8 mouse cellular contexts compared by ENCODE assay signal in genomic region chr15:4026231-4026773, GRCm38 (mm10). TPM values are rescaled to one million over a fixed set of nuclear protein-coding genes. Genes with fewer than 3 reads are reported as not detected.
DNase-seq lines count a peak whose midpoint lies in the region; ATAC-seq and TF ChIP-seq lines count a peak whose summit lies in the region.

Oxct1 (plus strand) TSS chr15:4026383.

- H3K4me2 ChIP-seq in kidney, embryonic 14.5 days (replicated peaks; ENCODE audit: low read depth, low read length) = peak within 1 kb of the TSS; percentile 75
- peak within 1 kb of the TSS; percentile 63 for H3K4me2 ChIP-seq in limb, embryonic 15.5 days

- no peaks in the 10 kb centered on the region for H3K27me3 ChIP-seq in kidney, embryonic 14.5 days (ENCODE audit: control insufficient read depth, insufficient read depth, low read length)
- no peaks in the 10 kb centered on the region for H3K27me3 ChIP-seq in limb, embryonic 15.5 days
- H3K27me3 ChIP-seq in splenic B cell, adult 2 months (ENCODE audit: control insufficient read depth, insufficient read depth, low read length, poor library complexity, severe bottlenecking) = no peaks in the 10 kb centered on the region

- peak; percentile 81 to 82 for DNase-seq in B cell, adult 2 months
- peak; percentile 92 for DNase-seq in heart, adult 9 months (ENCODE audit: low spot score in 2 of 2)
- DNase-seq in monocyte, adult 2 months (ENCODE audit: low read depth in 1 of 2, low spot score in 2 of 2) = peak; percentile 55 to 75
- peak; percentile 84 for DNase-seq in splenic B cell, adult 2 months (ENCODE audit: low read depth, low spot score)

- 0 out of 2 replicates have a peak, but pooled peaks have one; percentile 68 for TF ChIP-seq POLR2A in bone marrow macrophage, adult 2 months (IDR thresholded peaks at IDR 0.05; ENCODE audit: borderline replicate concordance, low read depth, low read length)
- peak; percentile 49 for TF ChIP-seq POLR2A in embryonic fibroblast, embryonic 13.5 days (IDR thresholded peaks at IDR 0.05; ENCODE audit: low read depth, low read length)

- H3K9me3 ChIP-seq in kidney, embryonic 14.5 days (ENCODE audit: control insufficient read depth, low read length) = no peaks in the 10 kb centered on the region
- no peaks in the 10 kb centered on the region for H3K9me3 ChIP-seq in limb, embryonic 15.5 days

- peak; percentile 95 for ATAC-seq in kidney, embryonic 14.5 days (ENCODE audit: low FRiP score, low TSS enrichment)
- peak; percentile 94 for ATAC-seq in limb, embryonic 15.5 days (ENCODE audit: insufficient number of reproducible peaks, low FRiP score, low TSS enrichment, low read depth)

- no peaks in the 10 kb centered on the region for H3K36me3 ChIP-seq in kidney, embryonic 14.5 days (ENCODE audit: control insufficient read depth, insufficient read depth, low read length)
- H3K36me3 ChIP-seq in limb, embryonic 15.5 days = no peaks in the 10 kb centered on the region
- no peaks in the 10 kb centered on the region for H3K36me3 ChIP-seq in splenic B cell, adult 2 months (ENCODE audit: control insufficient read depth, insufficient read depth, low read length, poor library complexity, severe bottlenecking)

- H3K27ac ChIP-seq in bone marrow macrophage, adult 2 months (ENCODE audit: insufficient read depth, low read depth, low read length) = peak within 1 kb of the TSS; percentile 75
- H3K27ac ChIP-seq in embryonic fibroblast, embryonic 13.5 days (ENCODE audit: insufficient read depth, low read length) = peak within 1 kb of the TSS; percentile 78
- peak within 1 kb of the TSS; percentile 97 for H3K27ac ChIP-seq in kidney, embryonic 14.5 days (ENCODE audit: low read depth, low read length)
- peak within 1 kb of the TSS; percentile 99 for H3K27ac ChIP-seq in limb, embryonic 15.5 days

- WGBS in kidney, embryonic 14.5 days = under 1% methylated on average over 41 of the region's 45 CpGs
- under 1% methylated on average over 45 of the region's 45 CpGs for WGBS in limb, embryonic 15.5 days

- H3K4me3 ChIP-seq in bone marrow macrophage, adult 2 months (ENCODE audit: insufficient read depth, low read length) = peak within 1 kb of the TSS; percentile 81
- peak within 1 kb of the TSS; percentile 71 for H3K4me3 ChIP-seq in embryonic fibroblast, embryonic 13.5 days (ENCODE audit: insufficient read depth, low read length)
- peak within 1 kb of the TSS; percentile 85 for H3K4me3 ChIP-seq in kidney, embryonic 14.5 days (ENCODE audit: low read length)
- H3K4me3 ChIP-seq in limb, embryonic 15.5 days = peak within 1 kb of the TSS; percentile 86

- peaks cover 31% of the 10 kb centered on the region for H3K4me1 ChIP-seq in bone marrow macrophage, adult 2 months (ENCODE audit: control insufficient read depth, insufficient read depth, low read length)
- peaks cover 4% of the 10 kb centered on the region; the same call in 1 of the 2 replicates for H3K4me1 ChIP-seq in embryonic fibroblast, embryonic 13.5 days (ENCODE audit: control insufficient read depth, insufficient read depth, low read length)
- peaks cover 4% of the 10 kb centered on the region; the same call in 1 of the 2 replicates for H3K4me1 ChIP-seq in kidney, embryonic 14.5 days (ENCODE audit: control insufficient read depth, insufficient read depth, low read length)
- H3K4me1 ChIP-seq in limb, embryonic 15.5 days = peaks cover 21% of the 10 kb centered on the region

- peak within 1 kb of the TSS; percentile 85 for H3K9ac ChIP-seq in kidney, embryonic 14.5 days (ENCODE audit: low read depth, low read length)
- peak within 1 kb of the TSS; percentile 82 for H3K9ac ChIP-seq in limb, embryonic 15.5 days

- no peak for TF ChIP-seq CTCF in bone marrow macrophage, adult 2 months (IDR thresholded peaks at IDR 0.05; ENCODE audit: low read depth, low read length)
- peak; percentile 50; the same call in 1 of the 2 replicates for TF ChIP-seq CTCF in embryonic fibroblast, embryonic 13.5 days (IDR thresholded peaks at IDR 0.05; ENCODE audit: borderline replicate concordance, insufficient read depth, low read length)

RNA-seq across cellular contexts. Expression of gene Oxct1, which starts in this region (rescaled TPM):
- 109 and 112 TPM in 2 replicates for polyA plus RNA-seq in bone marrow macrophage, adult 2 months (2012; ENCODE audit: insufficient read depth, insufficient read length, missing spikeins)
- polyA plus RNA-seq in embryonic fibroblast, embryonic 13.5 days (2011; ENCODE audit: insufficient read length, low read depth, missing spikeins) = 158 and 206 TPM in 2 replicates
- polyA plus RNA-seq in kidney, embryonic 14.5 days (2014; fragmentation: Nextera tagmentation; extraction: Ambion mirVana) = 192 and 254 TPM in 2 replicates
- 274 and 279 TPM in 2 replicates for polyA plus RNA-seq in limb, embryonic 15.5 days (2015; fragmentation: Nextera tagmentation; extraction: Ambion mirVana)

Comparison
In these comparisons a context has a peak if more than half of its experiments do, and no peak if none do; other contexts are left out.
1. Peak in every context shown above with its lines: DNase-seq, ATAC-seq, H3K4me3 ChIP-seq and H3K27ac ChIP-seq.